Mouse (Mus musculus) right cerebral cortex, postnatal 4 days (tissue): ENCODE measurements around the gene Rhoc.

Source experiments
- DNase-seq: peaks from one replicate; pipeline ENCODE4 v3.0.0-alpha.2; 2022

The Rhoc gene

DNA sequence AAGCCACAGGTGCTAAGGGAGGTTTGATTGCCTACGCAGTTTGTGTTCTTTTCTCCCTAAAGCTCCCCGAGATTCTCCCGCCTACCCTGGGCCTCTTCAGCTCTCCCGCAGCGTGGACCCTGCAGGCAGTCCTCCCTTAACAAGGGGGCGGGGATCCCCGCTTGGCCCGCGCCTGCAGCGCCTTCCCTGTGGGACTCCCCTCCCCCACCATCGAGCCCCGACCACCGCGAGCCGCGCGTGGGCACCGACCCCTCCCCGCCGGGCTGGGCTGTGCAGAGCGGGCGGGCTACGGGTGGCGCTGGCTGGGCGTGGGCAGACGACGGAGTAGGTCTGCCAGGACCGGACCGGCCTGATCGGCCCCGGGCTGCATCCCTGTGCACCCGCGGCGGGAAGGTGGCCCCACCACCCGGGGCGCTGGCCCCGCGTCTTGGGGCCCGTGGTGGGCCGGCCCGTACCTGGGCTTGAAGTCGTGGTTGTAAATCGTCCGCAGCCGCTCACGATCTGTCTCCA, 29.4 kb downstream of the Rhoc start:
- peak; percentile 68 for DNase-seq

DNA sequence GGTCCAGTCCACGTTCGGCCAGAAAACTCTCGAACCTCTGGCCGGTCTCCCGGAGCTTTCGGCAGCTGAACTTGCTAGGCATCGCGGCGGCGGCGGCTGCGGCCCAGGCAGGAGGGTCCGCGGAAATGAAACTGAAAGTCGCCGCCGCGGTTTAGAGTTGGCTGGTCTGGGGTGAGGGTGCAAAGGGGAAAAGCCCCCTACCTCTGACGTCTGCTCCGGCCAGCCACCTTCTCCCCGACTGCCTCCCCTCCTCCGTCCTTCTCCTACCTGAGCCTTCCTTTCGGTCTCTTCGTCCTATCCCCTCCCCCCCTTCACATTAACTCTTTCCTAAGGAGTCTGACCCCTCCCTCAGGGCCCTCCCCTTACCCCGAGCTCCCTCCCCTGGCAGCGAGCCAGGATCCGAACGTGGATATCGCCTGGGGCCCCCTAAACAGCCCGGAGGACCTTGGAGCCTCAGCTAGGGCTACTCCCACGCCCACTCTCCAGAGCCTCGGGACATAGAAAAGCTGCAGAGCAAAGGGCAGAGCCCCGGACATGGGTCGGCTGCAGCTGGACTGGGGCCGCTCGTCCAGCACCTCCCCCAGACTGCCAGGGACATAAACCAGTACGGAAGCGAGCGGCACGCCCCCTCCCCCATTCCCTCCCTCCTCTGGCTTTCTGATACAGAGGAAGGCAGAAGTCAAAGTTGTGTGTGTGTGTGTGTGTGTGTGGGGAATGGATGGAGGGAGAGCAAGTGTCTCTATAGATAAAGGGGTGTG, 30.0 kb downstream of the Rhoc start, which contains the start of gene Mov10:
Mov10 (minus strand) TSS at position 573 of the 758 bp plus-strand sequence.
- peak; percentile 60 for DNase-seq

DNA sequence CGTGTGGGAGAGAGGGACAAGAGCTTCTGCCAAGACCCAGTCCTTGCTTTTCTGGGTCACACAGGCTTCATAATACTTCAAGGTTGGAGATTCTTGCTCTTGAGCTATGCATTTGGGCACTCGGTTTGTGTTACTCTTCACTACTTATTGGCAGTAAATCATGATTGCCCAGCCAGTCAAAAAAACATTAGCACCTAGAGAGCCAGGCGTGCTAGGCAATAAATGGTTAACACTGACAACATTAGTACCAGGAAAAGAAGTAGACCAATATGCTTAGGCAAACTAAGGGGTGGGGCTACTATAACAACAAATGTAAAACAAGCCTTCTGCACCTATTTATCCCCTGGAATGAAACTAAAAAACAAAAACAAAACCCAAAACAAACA, 30.6 kb downstream of the Rhoc start:
- DNase-seq: no peak

DNA sequence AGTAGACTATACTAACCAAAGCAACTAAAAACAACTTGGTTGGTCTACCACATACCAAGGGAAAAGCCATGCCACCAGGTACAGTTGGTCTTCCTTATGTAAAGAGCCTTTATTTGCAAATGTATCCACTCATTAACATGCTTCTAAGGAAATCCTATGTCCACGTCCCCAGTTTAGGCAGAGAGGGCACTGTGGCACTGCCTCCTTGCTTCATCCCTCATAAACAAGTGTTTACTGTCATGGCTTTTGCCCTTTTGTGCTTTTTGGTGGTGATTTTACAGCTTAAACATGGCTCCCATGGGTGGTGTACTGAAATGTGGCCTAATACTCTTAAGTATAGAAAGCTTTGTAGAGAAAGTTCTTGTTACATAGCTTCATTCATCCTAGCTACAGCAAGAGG, 32.3 kb downstream of the Rhoc start:
- DNase-seq: no peak

DNA sequence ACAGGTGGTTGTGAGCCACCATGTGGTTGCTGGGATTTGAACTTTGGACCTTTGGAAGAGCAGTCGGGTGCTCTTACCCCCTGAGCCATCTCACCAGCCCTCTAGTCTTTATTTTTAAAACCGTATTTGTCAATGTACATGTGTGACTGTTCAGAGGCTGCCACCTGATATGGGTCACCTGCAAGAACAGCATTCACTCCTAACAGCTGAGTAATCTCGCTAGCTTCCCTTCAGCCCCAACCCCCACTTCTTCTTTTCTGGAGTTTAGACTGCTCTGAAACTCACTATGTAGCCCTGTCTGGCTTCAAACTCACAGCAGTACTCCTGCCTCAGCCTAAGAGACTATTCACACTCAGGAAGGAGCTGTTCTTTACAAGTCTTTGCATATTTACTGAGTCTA, 34.2 kb downstream of the Rhoc start:
- no peak for DNase-seq

DNA sequence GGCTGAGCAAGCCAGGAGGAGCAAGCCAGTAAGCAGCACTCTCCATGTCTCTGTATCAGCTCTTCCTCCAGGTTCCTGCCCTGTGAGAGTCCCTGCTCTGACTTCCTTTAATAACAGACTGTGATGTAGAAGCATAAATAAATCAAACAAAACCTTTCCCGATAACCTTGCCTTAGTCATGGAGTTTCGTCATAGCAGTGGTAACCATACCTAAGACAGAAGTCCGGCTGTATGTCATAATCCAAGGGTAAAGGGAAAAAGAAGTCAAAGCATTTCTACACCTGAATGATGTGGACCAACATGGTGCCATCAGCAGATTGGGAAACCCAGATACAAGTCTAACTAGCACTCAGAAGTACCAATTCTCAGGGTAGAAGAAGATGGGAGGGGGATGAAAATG, 47.6 kb downstream of the Rhoc start:
- no peak for DNase-seq

DNA sequence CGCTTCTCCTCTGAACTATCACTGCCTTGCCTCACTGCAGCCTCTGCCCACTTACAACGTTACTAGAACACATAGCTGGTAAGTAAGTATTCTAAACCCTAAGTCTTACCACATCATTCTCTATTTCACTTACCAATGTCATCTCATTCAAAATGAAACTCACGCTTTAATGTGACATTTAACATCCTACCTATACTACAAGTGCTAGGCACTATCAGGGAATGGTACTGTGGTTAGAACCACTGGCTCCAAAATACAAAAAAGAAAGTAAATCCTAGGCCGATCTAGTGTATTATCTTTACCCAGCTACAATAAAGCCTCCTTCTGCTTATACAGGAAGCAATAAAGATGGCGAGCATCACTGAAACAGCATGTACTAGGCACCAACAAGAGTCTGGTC, 52.9 kb downstream of the Rhoc start:
- DNase-seq: no peak
